Mouse (Mus musculus): ENCODE measurements around the gene Cxcr5.

DNA sequence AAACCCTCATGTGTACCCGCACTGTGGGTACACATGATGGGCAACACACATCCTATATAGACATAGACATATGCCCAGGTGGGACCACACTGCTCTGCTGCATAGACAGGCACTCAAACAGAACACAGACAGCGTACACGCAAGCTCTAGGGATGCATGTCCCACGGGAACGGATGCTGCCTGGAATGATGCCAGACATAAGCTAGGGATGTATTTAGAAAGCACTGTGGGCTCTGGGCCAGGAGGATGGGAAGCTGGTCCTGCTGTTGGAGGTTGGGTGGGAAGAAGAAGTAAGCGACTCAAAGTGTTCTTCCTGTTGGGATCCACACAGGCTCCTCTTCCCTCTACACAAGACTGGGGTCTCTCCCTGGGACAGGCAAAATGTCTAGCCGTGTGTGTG is 43.6 kb downstream of the Cxcr5 start:
- TF ChIP-seq CTCF (IDR thresholded peaks at IDR 0.05; ENCODE audit: insufficient read depth, low read depth, low read length) (no peak), POLR2A (IDR thresholded peaks at IDR 0.05; ENCODE audit: insufficient read depth, low read depth, low read length) (no peak)

Measured in olfactory bulb, adult 2 months (tissue).